Mouse (Mus musculus): ENCODE measurements at regions not wholly inside any gene's neighbourhood (a gene's known extent, or its start where the extent isn't known, plus 50 kb on each side); places are given as distances from the start of the nearest gene placed in this dataset.
"Not testable (repeated sequence)": the region's sequence is repeated elsewhere in the genome, so short reads cannot be mapped to it uniquely, and the experiment has no call there.

DNA sequence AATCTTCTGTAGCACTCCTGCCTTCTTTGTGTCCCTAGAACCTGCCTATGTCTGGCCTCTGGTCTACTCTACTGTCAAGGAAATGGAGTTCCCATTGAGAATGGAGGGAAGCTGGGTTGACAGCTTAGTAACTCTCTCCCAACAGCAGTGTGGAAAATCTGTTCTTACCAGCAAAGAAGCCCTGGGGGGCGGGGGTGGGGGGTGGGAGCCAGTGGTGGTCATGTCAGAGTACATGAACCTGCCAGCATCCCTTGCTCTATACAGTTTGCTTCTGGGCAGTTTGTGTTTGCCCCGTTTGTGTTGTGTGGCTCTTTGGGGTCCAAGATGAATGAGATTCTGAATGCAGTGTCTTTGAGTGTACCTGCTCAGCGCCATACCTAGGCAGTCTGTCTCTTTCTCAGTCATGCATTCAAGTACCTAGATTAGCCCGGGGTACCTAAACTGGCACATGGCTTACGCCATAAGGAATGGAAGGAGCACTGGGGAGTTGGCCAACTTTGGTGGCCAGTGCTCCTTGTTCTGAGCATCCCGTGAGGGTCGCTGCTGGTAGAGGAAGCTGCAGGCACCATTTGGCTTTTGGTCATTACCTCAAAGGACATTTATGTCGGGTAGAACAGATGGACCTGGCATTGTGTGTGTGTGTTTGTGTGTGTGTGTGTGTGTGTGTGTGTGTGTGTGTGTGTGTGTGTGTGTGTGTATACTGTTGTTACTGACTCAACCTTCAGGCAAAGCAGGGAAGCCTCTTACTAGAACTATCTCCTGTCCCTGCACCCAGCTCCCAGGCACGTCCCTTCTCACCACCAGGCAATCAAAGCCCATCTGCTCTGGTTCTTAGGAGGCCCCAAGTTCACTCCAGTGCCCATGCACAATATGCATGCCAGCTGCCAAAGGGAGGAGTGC, 227.6 kb upstream of the 1700012A03Rik start:
- ATAC-seq (ENCODE audit: poor library complexity, severe bottlenecking) = no peak

- ATAC-seq (ENCODE audit: poor library complexity, severe bottlenecking) = no peak
Measured at GRCm38 (mm10) chr6:31821621-31822020, 228.4 kb upstream of the 1700012A03Rik start.

GRCm38 (mm10) chr6:31817640-31818039, 232.4 kb upstream of the 1700012A03Rik start:
- ATAC-seq (ENCODE audit: poor library complexity, severe bottlenecking) = no peak

- no peak for ATAC-seq (ENCODE audit: poor library complexity, severe bottlenecking)
Measured at GRCm38 (mm10) chr6:31811890-31812289, 238.2 kb upstream of the 1700012A03Rik start.

- ATAC-seq (ENCODE audit: poor library complexity, severe bottlenecking) = no peak
Measured at GRCm38 (mm10) chr6:31810602-31811512, 239.2 kb upstream of the 1700012A03Rik start.

DNA sequence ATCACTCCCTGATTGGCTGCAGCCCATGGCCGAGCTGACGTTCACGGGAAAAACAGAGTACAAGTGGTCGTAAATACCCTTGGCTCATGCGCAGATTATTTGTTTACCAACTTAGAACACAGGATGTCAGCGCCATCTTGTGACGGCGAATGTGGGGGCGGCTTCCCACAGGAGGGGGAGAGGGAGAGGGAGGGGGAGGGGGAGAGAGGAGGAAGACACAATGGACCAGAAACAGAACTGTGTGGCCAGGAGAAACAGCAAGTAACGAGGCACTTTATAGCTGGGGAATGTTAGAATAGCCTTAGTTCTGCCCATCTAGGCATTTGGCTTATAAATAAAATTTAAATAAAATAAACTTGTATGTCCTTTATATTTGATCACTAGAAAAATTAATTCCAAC, 240.7 kb upstream of the Podxl start:
- not testable (repeated sequence) for ATAC-seq (ENCODE audit: poor library complexity, severe bottlenecking)

DNA sequence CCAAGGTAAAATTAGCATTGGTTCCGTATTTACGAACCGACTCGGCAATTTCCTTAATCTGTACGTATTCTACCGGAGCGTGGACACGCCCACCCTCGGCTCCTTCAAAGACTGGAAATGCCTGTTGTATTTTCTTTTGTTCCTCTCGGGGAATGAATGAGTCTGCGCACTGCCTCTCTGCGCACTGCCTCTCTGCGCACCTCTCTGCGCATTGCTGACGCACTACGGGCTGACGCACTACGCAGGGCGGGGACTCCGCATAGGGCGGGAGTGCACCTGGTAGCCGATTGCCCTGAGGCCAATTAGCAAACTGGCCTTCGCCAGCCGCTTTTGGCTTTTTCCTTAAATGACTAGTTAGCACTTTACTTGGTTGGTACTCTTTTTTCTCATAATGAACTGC, 239.4 kb upstream of the Podxl start:
- not testable (repeated sequence) for ATAC-seq (ENCODE audit: poor library complexity, severe bottlenecking)

DNA sequence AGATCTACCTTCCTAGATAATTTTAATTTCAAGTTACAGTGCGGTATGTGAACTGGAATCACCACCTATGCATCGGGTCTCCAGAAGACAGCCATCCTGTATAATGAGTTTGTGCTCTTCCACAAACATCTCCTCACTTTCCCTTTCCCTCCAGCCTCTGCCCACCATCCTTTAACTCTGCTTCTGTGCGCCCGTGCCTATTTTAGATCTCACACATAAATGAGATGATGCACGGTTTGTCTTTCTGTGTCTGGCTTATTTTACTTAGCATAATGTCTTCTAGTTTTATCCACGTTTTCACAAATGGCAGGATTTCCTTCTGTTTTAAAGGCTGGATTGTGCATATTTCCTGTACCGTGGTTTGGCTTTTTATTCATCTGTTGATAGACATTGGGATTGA, 227.8 kb upstream of the Podxl start:
- ATAC-seq (ENCODE audit: poor library complexity, severe bottlenecking) = no peak

- no peak for ATAC-seq (ENCODE audit: poor library complexity, severe bottlenecking)
Measured at GRCm38 (mm10) chr6:31790906-31791305, 227.1 kb upstream of the Podxl start.

- no peak for ATAC-seq (ENCODE audit: poor library complexity, severe bottlenecking)
Measured at GRCm38 (mm10) chr6:31776841-31777240, 213.1 kb upstream of the Podxl start.

- no peak for ATAC-seq (ENCODE audit: poor library complexity, severe bottlenecking)
Measured at GRCm38 (mm10) chr6:31771916-31772315, 208.1 kb upstream of the Podxl start.

DNA sequence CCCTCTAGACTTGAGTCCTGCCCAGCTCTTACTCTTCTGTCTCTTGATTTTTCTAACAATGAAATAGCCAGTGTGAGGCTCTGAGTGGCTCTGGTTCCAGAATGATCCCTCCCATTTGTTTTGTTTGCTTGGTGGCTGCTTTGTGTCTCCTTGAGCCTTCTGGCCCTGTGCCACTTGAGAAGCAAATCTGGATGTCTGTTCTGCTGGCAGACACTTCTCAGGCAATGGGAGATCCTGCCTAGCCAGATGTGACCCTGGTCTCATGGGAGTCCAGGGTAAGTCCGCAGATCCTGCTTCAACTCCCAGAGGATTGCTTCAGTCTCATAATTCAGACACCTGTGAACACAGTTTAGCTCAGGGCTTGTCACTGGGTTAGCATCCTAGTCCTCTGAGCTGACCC, 181.8 kb upstream of the Podxl start:
- ATAC-seq (ENCODE audit: poor library complexity, severe bottlenecking) = no peak

DNA sequence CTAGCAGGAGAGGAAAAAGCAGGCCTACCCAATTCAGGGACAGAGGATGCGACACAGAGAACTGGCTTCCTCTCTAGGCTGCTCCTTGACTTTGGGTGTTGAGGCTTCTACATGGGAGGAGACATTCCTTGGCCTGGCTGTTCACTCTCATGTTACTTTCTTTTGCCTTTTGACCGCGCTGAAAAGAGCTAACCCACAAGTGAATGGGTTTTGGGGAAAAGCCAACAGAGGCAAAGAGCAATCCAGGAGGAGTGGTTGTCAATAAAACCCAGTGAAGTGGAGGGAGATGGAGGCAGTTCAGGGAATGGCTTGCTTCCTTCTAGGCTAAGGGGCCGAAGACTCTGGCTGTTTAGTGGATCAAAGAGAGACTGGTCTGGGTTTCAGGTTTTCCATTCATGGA, 167.6 kb upstream of the Podxl start:
- no peak for ATAC-seq (ENCODE audit: poor library complexity, severe bottlenecking)

DNA sequence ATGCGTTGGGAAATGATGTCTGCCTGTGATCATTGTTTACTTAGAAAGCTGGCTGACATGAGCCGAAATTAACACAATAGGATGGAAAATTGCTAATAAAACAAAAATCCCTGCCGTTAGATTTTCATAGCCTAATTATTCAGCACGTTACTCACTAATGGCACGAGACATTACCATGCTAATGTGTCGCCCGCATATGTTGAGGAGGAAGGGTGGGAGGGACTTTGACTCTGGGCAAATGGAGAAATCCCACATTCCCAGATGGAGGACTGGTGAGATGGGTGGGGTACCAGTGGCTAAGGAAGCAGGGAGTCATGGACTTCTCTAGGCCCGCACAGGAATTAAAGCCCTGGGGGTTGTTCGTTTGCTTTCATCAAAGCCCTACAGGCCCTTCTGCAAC, 155.8 kb upstream of the Podxl start:
- ATAC-seq (ENCODE audit: poor library complexity, severe bottlenecking) = no peak

GRCm38 (mm10) chr6:31718843-31719242, 155.1 kb upstream of the Podxl start:
- no peak for ATAC-seq (ENCODE audit: poor library complexity, severe bottlenecking)

- ATAC-seq (ENCODE audit: poor library complexity, severe bottlenecking) = no peak
Measured at GRCm38 (mm10) chr6:31717531-31717930, 153.8 kb upstream of the Podxl start.

DNA sequence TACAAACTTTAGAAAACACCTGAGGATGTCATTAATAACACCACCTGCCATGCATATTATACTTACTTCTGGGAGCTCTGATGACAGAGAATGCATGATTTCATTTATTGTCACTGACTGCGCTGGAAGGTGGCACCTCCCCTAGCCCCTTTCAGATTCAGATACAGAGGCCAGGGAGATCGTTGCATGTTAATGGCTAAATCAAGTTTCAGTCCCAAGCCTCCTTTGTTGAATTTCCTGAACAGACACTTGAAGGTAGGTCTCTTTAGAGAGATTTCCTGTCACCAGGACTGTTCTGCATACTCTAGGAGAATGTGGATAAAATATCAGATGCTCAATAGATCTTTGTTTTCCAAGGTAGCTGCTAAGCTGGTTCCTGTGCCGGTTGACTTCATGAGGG, 143.5 kb upstream of the Podxl start:
- no peak for ATAC-seq (ENCODE audit: poor library complexity, severe bottlenecking)

GRCm38 (mm10) chr6:31704191-31704590, 140.4 kb upstream of the Podxl start:
- no peak for ATAC-seq (ENCODE audit: poor library complexity, severe bottlenecking)

DNA sequence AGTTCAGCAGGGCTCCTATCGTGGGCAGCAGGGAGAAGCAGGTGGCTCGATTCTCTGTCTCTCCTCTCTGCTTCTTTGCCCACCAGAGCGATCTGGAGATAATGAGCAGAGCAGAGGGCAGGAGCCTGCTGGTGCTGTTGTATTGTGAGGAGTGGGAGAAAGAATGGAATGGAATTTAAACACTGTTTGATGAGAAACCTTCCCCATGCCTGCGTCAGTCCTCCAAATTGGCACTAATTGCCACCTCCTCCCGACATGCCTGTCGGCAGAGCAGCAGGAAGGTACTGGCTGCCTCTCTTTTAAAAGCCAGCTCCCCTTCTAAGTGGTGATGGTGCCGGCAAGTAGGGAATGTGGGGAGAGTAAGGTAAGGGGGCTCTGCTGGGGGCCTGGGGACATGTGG, 139.2 kb upstream of the Podxl start:
- no peak for ATAC-seq (ENCODE audit: poor library complexity, severe bottlenecking)

DNA sequence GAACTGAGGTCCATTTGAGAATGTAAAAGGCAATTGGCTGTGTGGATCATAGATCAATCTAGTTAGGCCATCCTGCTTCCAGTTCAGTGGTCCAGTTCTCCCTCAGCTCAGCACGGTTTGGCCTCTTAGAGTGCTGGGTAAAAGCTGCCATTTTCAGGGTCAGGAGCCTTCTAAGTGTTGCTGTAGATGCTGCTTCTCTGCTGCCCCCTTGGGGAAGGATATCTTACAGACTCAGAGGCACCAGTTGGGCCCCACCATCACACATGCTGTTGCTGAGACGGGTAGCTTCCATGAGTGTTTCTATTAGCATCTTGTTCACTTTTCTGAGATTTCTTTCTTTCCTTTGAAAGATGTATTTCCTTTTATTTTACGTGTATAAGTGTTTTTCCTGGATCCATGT, 132.1 kb upstream of the Podxl start:
- no peak for ATAC-seq (ENCODE audit: poor library complexity, severe bottlenecking)

GRCm38 (mm10) chr6:31693047-31693446, 129.3 kb upstream of the Podxl start:
- no peak for ATAC-seq (ENCODE audit: poor library complexity, severe bottlenecking)

DNA sequence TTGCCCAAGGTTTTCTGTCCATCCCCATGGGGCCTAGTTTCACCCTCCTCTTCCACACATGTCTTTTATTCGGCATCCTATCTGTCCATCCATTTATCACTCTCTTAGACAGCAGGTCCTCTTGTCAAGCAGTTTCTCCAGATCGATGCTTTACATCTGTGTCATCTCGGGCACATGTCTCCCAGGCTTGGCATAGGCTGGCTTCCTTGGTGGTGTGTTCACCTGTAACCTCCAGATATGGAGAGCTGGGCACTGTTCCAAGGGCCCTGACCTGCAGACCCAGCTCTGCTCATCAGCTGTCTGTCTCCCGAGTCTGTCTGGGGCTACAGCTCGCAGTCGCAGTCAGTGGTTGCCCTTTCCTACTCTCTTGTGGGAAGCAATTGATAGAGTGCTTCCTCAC, 128.2 kb upstream of the Podxl start:
- ATAC-seq (ENCODE audit: poor library complexity, severe bottlenecking) = no peak
